ENCODE assay signal across 8 mouse cellular contexts in the genomic region with DNA sequence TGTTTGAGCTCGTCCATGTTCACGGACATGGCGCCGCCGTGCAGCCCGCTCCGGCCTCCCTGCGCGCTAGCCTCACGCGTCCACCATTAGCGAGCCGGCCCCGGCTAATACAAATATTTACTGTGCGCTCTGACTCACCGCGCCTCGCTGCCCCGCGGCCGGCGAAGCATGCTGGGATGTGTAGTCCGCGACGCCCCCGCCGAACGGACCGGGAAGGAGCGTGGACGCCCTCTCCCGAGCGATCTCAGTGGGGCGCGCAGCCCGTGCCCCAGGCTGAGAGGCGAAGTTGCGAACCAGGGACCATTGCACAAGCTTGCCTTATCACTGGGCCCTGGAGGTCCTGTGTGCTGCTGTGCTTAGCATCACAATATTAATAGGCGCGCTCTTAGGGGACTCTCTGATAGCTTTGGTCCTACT. TPM values are rescaled to one million over a fixed set of nuclear protein-coding genes. Genes with fewer than 3 reads are reported as not detected.
DNase-seq lines count a peak whose midpoint lies in the region; ATAC-seq lines count a peak whose summit lies in the region.

No protein-coding gene starts in this region.

- peak overlapping the region; percentile 79 for H3K4me3 ChIP-seq in intestine, embryonic 16.5 days (ENCODE audit: low read length)
- peak overlapping the region; percentile 88 for H3K4me3 ChIP-seq in midbrain, embryonic 10.5 days

- peak; percentile 89 for DNase-seq in adrenal gland, adult 8-10 months
- DNase-seq in embryo, embryonic 11.5 days (ENCODE audit: low read depth, low spot score): peak; percentile 80
- DNase-seq in gastrocnemius, postnatal 36 days: peak; percentile 86 to 89
- peak; percentile 92 to 93 for DNase-seq in left cerebral cortex, postnatal 36 days (ENCODE audit: low spot score in 2 of 2)
- DNase-seq in midbrain, embryonic 10.5 days (ENCODE audit: low spot score): peak; percentile 89
- peak; percentile 89 to 90 for DNase-seq in right cerebral cortex, postnatal 36 days (ENCODE audit: low spot score in 2 of 2)
- DNase-seq in urinary bladder, postnatal 4 days (ENCODE audit: low spot score in 2 of 2): peak; percentile 89 to 90

- peak; percentile 77 for ATAC-seq in intestine, embryonic 16.5 days

- H3K9me3 ChIP-seq in intestine, embryonic 16.5 days (ENCODE audit: control insufficient read depth, low read length): no peaks in the 10 kb centered on the region
- no peaks in the 10 kb centered on the region for H3K9me3 ChIP-seq in midbrain, embryonic 10.5 days (replicated peaks)

- peaks cover 7% of the 10 kb centered on the region; the same call in 1 of the 2 replicates for H3K36me3 ChIP-seq in intestine, embryonic 16.5 days (ENCODE audit: control insufficient read depth, insufficient read depth, low read length)
- peaks cover 20% of the 10 kb centered on the region for H3K36me3 ChIP-seq in midbrain, embryonic 10.5 days

- WGBS in intestine, embryonic 16.5 days: under 1% methylated on average over 40 of the region's 40 CpGs
- WGBS in midbrain, embryonic 10.5 days: under 1% methylated on average over 40 of the region's 40 CpGs

- peak overlapping the region; percentile 89 for H3K9ac ChIP-seq in intestine, embryonic 16.5 days (ENCODE audit: low read depth, low read length)

- H3K4me2 ChIP-seq in intestine, embryonic 16.5 days (ENCODE audit: low read depth, low read length): peak overlapping the region; percentile 88

- intact Hi-C loops in gastrocnemius, postnatal 36 days (cut with DNase I): no loop called here
- intact Hi-C loops in left cerebral cortex, postnatal 36 days (cut with DNase I): loop anchor here (1.0 to 2.0 kb wide), 2 partner anchors 33 to 85 kb away; a partner anchor contains a TSS

- no peaks in the 10 kb centered on the region for H3K27me3 ChIP-seq in intestine, embryonic 16.5 days (replicated peaks; ENCODE audit: control insufficient read depth, insufficient read depth, low read length)
- no peaks in the 10 kb centered on the region for H3K27me3 ChIP-seq in midbrain, embryonic 10.5 days (ENCODE audit: low read depth, poor library complexity, severe bottlenecking)

- H3K27ac ChIP-seq in intestine, embryonic 16.5 days (ENCODE audit: low read length): peak overlapping the region; percentile 100
- peak overlapping the region; percentile 92 for H3K27ac ChIP-seq in midbrain, embryonic 10.5 days (replicated peaks)

- H3K4me1 ChIP-seq in intestine, embryonic 16.5 days (ENCODE audit: control insufficient read depth, insufficient read depth, low read length): peaks cover 43% of the 10 kb centered on the region
- H3K4me1 ChIP-seq in midbrain, embryonic 10.5 days: peaks cover 34% of the 10 kb centered on the region

RNA-seq across cellular contexts. Expression of a gene that starts 0.4 kb away (rescaled TPM):
- 10 to 100 TPM; 33.0 to 42.5 (median 38.2) TPM for total RNA-seq in adrenal gland, adult 8-10 months (2022)
- 10 to 100 TPM; 31.9 to 38.9 TPM for total RNA-seq in gastrocnemius, postnatal 36 days (2021)
- 33.7 and 35.5 TPM in 2 replicates for polyA plus RNA-seq in intestine, embryonic 16.5 days (2015; fragmentation: Nextera tagmentation; extraction: Ambion mirVana)
- 10 to 100 TPM; 83.9 to 86.9 TPM for total RNA-seq in left cerebral cortex, postnatal 36 days (2021)
- polyA plus RNA-seq in midbrain, embryonic 10.5 days (2016; fragmentation: Nextera tagmentation; extraction: Ambion mirVana): 29.6 and 36.0 TPM in 2 replicates

RNA-seq across cellular contexts. Expression of a gene that starts 6.3 kb away (rescaled TPM):
- 100 to 1,000 TPM in 2 of 4 experiments, 10 to 100 TPM in 2; 88.5 to 120 (median 98.0) TPM for total RNA-seq in adrenal gland, adult 8-10 months (2022)
- total RNA-seq in gastrocnemius, postnatal 36 days (2021): 10 to 100 TPM; 49.4 to 52.7 TPM
- 82.7 and 84.6 TPM in 2 replicates for polyA plus RNA-seq in intestine, embryonic 16.5 days (2015; fragmentation: Nextera tagmentation; extraction: Ambion mirVana)
- 100 to 1,000 TPM; 207 to 218 TPM for total RNA-seq in left cerebral cortex, postnatal 36 days (2021)
- polyA plus RNA-seq in midbrain, embryonic 10.5 days (2016; fragmentation: Nextera tagmentation; extraction: Ambion mirVana): 68.5 and 78.2 TPM in 2 replicates

RNA-seq across cellular contexts. Expression of a gene that starts 44.5 kb away (rescaled TPM):
- under 1 TPM in 1 of 4 experiments, not detected in 3; 0.14 TPM for total RNA-seq in adrenal gland, adult 8-10 months (2022)
- total RNA-seq in gastrocnemius, postnatal 36 days (2021): not detected
- 0.09 and 0.22 TPM in 2 replicates for polyA plus RNA-seq in intestine, embryonic 16.5 days (2015; fragmentation: Nextera tagmentation; extraction: Ambion mirVana)
- total RNA-seq in left cerebral cortex, postnatal 36 days (2021): not detected
- 0.30 and 0.39 TPM in 2 replicates for polyA plus RNA-seq in midbrain, embryonic 10.5 days (2016; fragmentation: Nextera tagmentation; extraction: Ambion mirVana)

RNA-seq across cellular contexts. Expression of a gene that starts 58.8 kb away (rescaled TPM):
- 10 to 100 TPM; 75.9 to 85.5 (median 78.3) TPM for total RNA-seq in adrenal gland, adult 8-10 months (2022)
- 10 to 100 TPM; 12.4 to 12.8 TPM for total RNA-seq in gastrocnemius, postnatal 36 days (2021)
- 144 TPM in 2 replicates for polyA plus RNA-seq in intestine, embryonic 16.5 days (2015; fragmentation: Nextera tagmentation; extraction: Ambion mirVana)
- total RNA-seq in left cerebral cortex, postnatal 36 days (2021): 10 to 100 TPM; 70.6 to 77.8 TPM
- polyA plus RNA-seq in midbrain, embryonic 10.5 days (2016; fragmentation: Nextera tagmentation; extraction: Ambion mirVana): 136 and 141 TPM in 2 replicates

Comparison
In these comparisons a context has a peak if more than half of its experiments do, and no peak if none do; other contexts are left out.
1. Peak in every context shown above with its lines: DNase-seq, ATAC-seq, H3K4me3 ChIP-seq and H3K27ac ChIP-seq.